Mouse (Mus musculus) macrophage (primary cell): Measurements from ENCODE around the gene Gm28308. TPM values are rescaled to one million over a fixed set of nuclear protein-coding genes. Genes with fewer than 3 reads are reported as not detected.

Experiments
- H3K27ac ChIP-seq: fragments of 350-480 bp; formaldehyde crosslinking; 2 replicates; pipeline ENCODE4 v1.9.0; 2021
- H3K36me3 ChIP-seq: fragments of 350-480 bp; formaldehyde crosslinking; 2 replicates; pipeline ENCODE4 v1.9.0; 2021; ENCODE audit errors: inconsistent target
- H3K4me3 ChIP-seq: fragments of 350-480 bp; formaldehyde crosslinking; 2 replicates; pipeline ENCODE4 v1.9.0; 2021; ENCODE audit errors: inconsistent target
- H3K79me2 ChIP-seq: fragments of 350-480 bp; formaldehyde crosslinking; 2 replicates; pipeline ENCODE4 v1.9.0; 2021; ENCODE audit errors: inconsistent target
- WGBS: methylation state at CpG from one replicate; pipeline ENCODE4 v1.1.7; 2026; ENCODE audit warnings: inconsistent platforms; ENCODE audit not compliant: missing documents; 5-methylcytosine and 5-hydroxymethylcytosine counted together
- polyA plus RNA-seq: library from polyadenylated mRNA; stranded (reverse); fragments of 250-400 nt; gene quantifications from 3 replicates; pipeline ENCODE4 v1.2.4, GENCODE M21; 2018; ENCODE audit warnings: inconsistent platforms

The Gm28308 gene
- polyA plus RNA-seq, 1 experiment from 2014 or later = not detected

- Histone ChIP-seq H3K36me3 (no peaks in the 10 kb centered on the region), H3K79me2 (no peaks in the 10 kb centered on the region), H3K27ac (no peak overlapping the region), H3K4me3 (no peak overlapping the region)
- WGBS = 85% methylated on average over 5 of the region's 5 CpGs
Observed at GRCm38 (mm10) chr6:52154044-52154443, 59.1 kb downstream of the Gm28308 start.

- H3K27ac ChIP-seq = no peak overlapping the region
- 49% methylated on average over 6 of the region's 6 CpGs for WGBS
- no peaks in the 10 kb centered on the region for H3K79me2 ChIP-seq
- H3K36me3 ChIP-seq = no peaks in the 10 kb centered on the region
- H3K4me3 ChIP-seq = no peak overlapping the region
Observed at GRCm38 (mm10) chr6:52153270-52153669, 59.9 kb downstream of the Gm28308 start.

GRCm38 (mm10) chr6:52152226-52153193 is 60.6 kb downstream of the Gm28308 start:
- no peak overlapping the region for H3K27ac ChIP-seq
- no peaks in the 10 kb centered on the region for H3K79me2 ChIP-seq
- no peak overlapping the region for H3K4me3 ChIP-seq
- no peaks in the 10 kb centered on the region for H3K36me3 ChIP-seq
- 61% methylated on average over 16 of the region's 16 CpGs for WGBS

- H3K27ac ChIP-seq = no peak overlapping the region
- 27% methylated on average over 3 of the region's 4 CpGs for WGBS
- H3K36me3 ChIP-seq = no peaks in the 10 kb centered on the region
Observed at GRCm38 (mm10) chr6:52151571-52151970, 61.6 kb downstream of the Gm28308 start.

GRCm38 (mm10) chr6:52150401-52150966 is 62.7 kb downstream of the Gm28308 start:
- WGBS = 28% methylated on average over 16 of the region's 16 CpGs
- Histone ChIP-seq H3K27ac (no peak overlapping the region), H3K4me3 (no peak overlapping the region), H3K36me3 (no peaks in the 10 kb centered on the region), H3K79me2 (no peaks in the 10 kb centered on the region)

More at GRCm38 (mm10) chr6:52151571-52151970, 61.6 kb downstream of the Gm28308 start:
- no peaks in the 10 kb centered on the region for H3K79me2 ChIP-seq
- H3K4me3 ChIP-seq = no peak overlapping the region

- H3K36me3 ChIP-seq = no peaks in the 10 kb centered on the region
- no peak overlapping the region for H3K4me3 ChIP-seq
- 90% methylated on average over 5 of the region's 5 CpGs for WGBS
- H3K79me2 ChIP-seq = no peaks in the 10 kb centered on the region
- H3K27ac ChIP-seq = no peak overlapping the region
Observed at GRCm38 (mm10) chr6:52139115-52139514, 74.0 kb downstream of the Gm28308 start.

- no peak overlapping the region for H3K27ac ChIP-seq
- H3K4me3 ChIP-seq = no peak overlapping the region
- 93% methylated on average over 10 of the region's 10 CpGs for WGBS
- H3K36me3 ChIP-seq = no peaks in the 10 kb centered on the region
- no peaks in the 10 kb centered on the region for H3K79me2 ChIP-seq
Observed at GRCm38 (mm10) chr6:52138576-52138975, 74.6 kb downstream of the Gm28308 start.

GRCm38 (mm10) chr6:52137841-52138535 is 75.2 kb downstream of the Gm28308 start:
- Histone ChIP-seq H3K79me2 (no peaks in the 10 kb centered on the region), H3K27ac (no peak overlapping the region), H3K4me3 (no peak overlapping the region), H3K36me3 (no peaks in the 10 kb centered on the region)
- 93% methylated on average over 8 of the region's 9 CpGs for WGBS

GRCm38 (mm10) chr6:52123673-52124072 is 89.5 kb downstream of the Gm28308 start:
- WGBS = 93% methylated on average over 4 of the region's 4 CpGs
- Histone ChIP-seq H3K4me3 (no peak overlapping the region), H3K27ac (no peak overlapping the region), H3K36me3 (no peaks in the 10 kb centered on the region), H3K79me2 (no peaks in the 10 kb centered on the region)

- H3K27ac ChIP-seq = no peak overlapping the region
- H3K4me3 ChIP-seq = no peak overlapping the region
- H3K79me2 ChIP-seq = no peaks in the 10 kb centered on the region
- 84% methylated on average over 3 of the region's 3 CpGs for WGBS
- no peaks in the 10 kb centered on the region for H3K36me3 ChIP-seq
Observed at GRCm38 (mm10) chr6:52121173-52121572, 92.0 kb downstream of the Gm28308 start.

- WGBS = 65% methylated on average over 6 of the region's 6 CpGs
- no peaks in the 10 kb centered on the region for H3K79me2 ChIP-seq
- H3K4me3 ChIP-seq = no peak overlapping the region
Observed at GRCm38 (mm10) chr6:52118903-52119635, 94.1 kb downstream of the Gm28308 start.

GRCm38 (mm10) chr6:52115899-52116298 is 97.2 kb downstream of the Gm28308 start:
- no peak overlapping the region for H3K4me3 ChIP-seq
- H3K79me2 ChIP-seq = no peaks in the 10 kb centered on the region
- 40% methylated on average over 5 of the region's 5 CpGs for WGBS
- H3K27ac ChIP-seq = no peak overlapping the region
- H3K36me3 ChIP-seq = no peaks in the 10 kb centered on the region

More at GRCm38 (mm10) chr6:52118903-52119635, 94.1 kb downstream of the Gm28308 start:
- H3K36me3 ChIP-seq = no peaks in the 10 kb centered on the region
- H3K27ac ChIP-seq = no peak overlapping the region
